Mouse (Mus musculus): ENCODE data around the gene Cideb. TPM values are rescaled to one million over a fixed set of nuclear protein-coding genes. Genes with fewer than 3 reads are reported as not detected.

Cideb gene
- polyA plus RNA-seq, 1 experiment from 2014 or later: 1.7 TPM

DNA sequence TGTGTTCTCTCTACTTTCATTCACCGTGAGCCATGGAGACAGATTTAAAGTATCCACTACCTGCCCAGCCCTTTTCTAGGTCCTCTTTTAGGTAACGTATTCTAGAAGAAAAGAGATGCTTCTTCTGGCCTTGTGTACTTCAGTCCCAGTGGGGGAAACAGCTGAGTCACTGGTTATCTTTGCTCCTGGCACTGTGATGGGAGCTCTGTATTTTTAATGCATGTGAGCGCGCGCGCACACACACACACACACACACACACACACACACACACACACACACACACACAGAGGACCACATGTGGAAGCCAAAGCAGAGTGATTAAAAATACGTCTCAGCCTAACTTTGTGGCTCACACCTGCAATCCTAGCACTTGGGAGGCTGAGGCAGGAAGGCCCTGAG, 34.8 kb downstream of the Cideb start:
- Histone ChIP-seq H3K4me2 (no peak overlapping the region), H3K9me3 (replicated peaks; ENCODE audit: control insufficient read depth, low read length) (no peaks in the 10 kb centered on the region), H3K9ac (ENCODE audit: low read depth, low read length) (no peak overlapping the region), H3K4me3 (ENCODE audit: low read depth, low read length) (no peak overlapping the region), H3K27me3 (ENCODE audit: control insufficient read depth, insufficient read depth, low read length) (no peaks in the 10 kb centered on the region), H3K36me3 (ENCODE audit: control insufficient read depth, insufficient read depth, low read length) (0 out of 2 replicates have a peak, but pooled peaks cover 4% of the 10 kb centered on the region), H3K4me1 (ENCODE audit: control insufficient read depth, insufficient read depth, low read length) (no peaks in the 10 kb centered on the region), H3K27ac (ENCODE audit: low read depth, low read length) (no peak overlapping the region)
- WGBS (ENCODE audit: insufficient replicate concordance): 91% methylated on average over 7 of the region's 7 CpGs
- no peak for ATAC-seq (replicated peaks; ENCODE audit: insufficient number of reproducible peaks, low FRiP score, low TSS enrichment)

- Histone ChIP-seq H3K9ac (ENCODE audit: low read depth, low read length) (peak overlapping the region; percentile 81), H3K4me2 (peak overlapping the region; percentile 65), H3K9me3 (replicated peaks; ENCODE audit: control insufficient read depth, low read length) (no peaks in the 10 kb centered on the region), H3K36me3 (ENCODE audit: control insufficient read depth, insufficient read depth, low read length) (peaks cover 7% of the 10 kb centered on the region; the same call in 1 of the 2 replicates), H3K4me1 (ENCODE audit: control insufficient read depth, insufficient read depth, low read length) (no peaks in the 10 kb centered on the region), H3K4me3 (ENCODE audit: low read depth, low read length) (peak overlapping the region; percentile 77), H3K27ac (ENCODE audit: low read depth, low read length) (no peak overlapping the region), H3K27me3 (ENCODE audit: control insufficient read depth, insufficient read depth, low read length) (no peaks in the 10 kb centered on the region)
- no peak for ATAC-seq (replicated peaks; ENCODE audit: insufficient number of reproducible peaks, low FRiP score, low TSS enrichment)
- WGBS (ENCODE audit: insufficient replicate concordance): 45% methylated on average over 8 of the region's 8 CpGs
These were observed 35.8 kb downstream of the Cideb start for GRCm38 (mm10) chr14:55722438-55722945.

- no peaks in the 10 kb centered on the region for H3K9me3 ChIP-seq (replicated peaks; ENCODE audit: control insufficient read depth, low read length)
- H3K4me3 ChIP-seq (ENCODE audit: low read depth, low read length): peak within 1 kb of the TSS; percentile 77
- under 1% methylated on average over 49 of the region's 50 CpGs for WGBS (ENCODE audit: insufficient replicate concordance)
- peak within 1 kb of the TSS; percentile 65 for H3K4me2 ChIP-seq
- peak; percentile 85 for ATAC-seq (replicated peaks; ENCODE audit: insufficient number of reproducible peaks, low FRiP score, low TSS enrichment)
- no peaks in the 10 kb centered on the region for H3K27me3 ChIP-seq (ENCODE audit: control insufficient read depth, insufficient read depth, low read length)
- no peaks in the 10 kb centered on the region for H3K4me1 ChIP-seq (ENCODE audit: control insufficient read depth, insufficient read depth, low read length)
- peaks cover 12% of the 10 kb centered on the region for H3K36me3 ChIP-seq (ENCODE audit: control insufficient read depth, insufficient read depth, low read length)
- peak within 1 kb of the TSS; percentile 81 for H3K9ac ChIP-seq (ENCODE audit: low read depth, low read length)
- peak within 1 kb of the TSS; percentile 48; the same call in 1 of the 2 replicates for H3K27ac ChIP-seq (ENCODE audit: low read depth, low read length)
These were observed 36.4 kb downstream of the Cideb start, which contains the start of gene Rabggta for GRCm38 (mm10) chr14:55721700-55722437. Rabggta (minus strand) TSS chr14:55722263.

DNA sequence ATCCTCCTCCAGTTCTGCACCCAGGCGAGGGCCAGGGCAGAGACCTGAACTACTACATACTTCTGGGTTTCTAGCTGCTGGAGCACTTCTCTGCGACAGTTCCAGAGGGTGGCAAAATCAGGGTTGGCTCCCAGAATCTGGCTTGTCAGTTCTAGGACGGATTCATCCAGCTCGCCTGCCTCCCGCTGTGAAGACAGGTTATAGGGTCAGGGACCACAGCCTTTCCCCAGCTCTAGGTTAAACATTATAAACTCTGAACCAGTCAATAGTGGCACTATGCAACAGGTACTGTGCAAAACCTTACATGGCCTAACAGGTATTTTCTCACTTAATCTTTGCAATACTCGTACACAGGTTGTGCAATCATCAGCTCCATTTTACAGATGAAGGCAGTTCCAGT, 37.2 kb downstream of the Cideb start:
- Histone ChIP-seq H3K9ac (ENCODE audit: low read depth, low read length) (peak overlapping the region; percentile 81), H3K27me3 (ENCODE audit: control insufficient read depth, insufficient read depth, low read length) (no peaks in the 10 kb centered on the region), H3K36me3 (ENCODE audit: control insufficient read depth, insufficient read depth, low read length) (peaks cover 12% of the 10 kb centered on the region), H3K27ac (ENCODE audit: low read depth, low read length) (no peak overlapping the region), H3K9me3 (replicated peaks; ENCODE audit: control insufficient read depth, low read length) (no peaks in the 10 kb centered on the region), H3K4me2 (peak overlapping the region; percentile 65), H3K4me3 (ENCODE audit: low read depth, low read length) (no peak overlapping the region), H3K4me1 (ENCODE audit: control insufficient read depth, insufficient read depth, low read length) (no peaks in the 10 kb centered on the region)
- WGBS (ENCODE audit: insufficient replicate concordance): 77% methylated on average over 6 of the region's 6 CpGs
- no peak for ATAC-seq (replicated peaks; ENCODE audit: insufficient number of reproducible peaks, low FRiP score, low TSS enrichment)

DNA sequence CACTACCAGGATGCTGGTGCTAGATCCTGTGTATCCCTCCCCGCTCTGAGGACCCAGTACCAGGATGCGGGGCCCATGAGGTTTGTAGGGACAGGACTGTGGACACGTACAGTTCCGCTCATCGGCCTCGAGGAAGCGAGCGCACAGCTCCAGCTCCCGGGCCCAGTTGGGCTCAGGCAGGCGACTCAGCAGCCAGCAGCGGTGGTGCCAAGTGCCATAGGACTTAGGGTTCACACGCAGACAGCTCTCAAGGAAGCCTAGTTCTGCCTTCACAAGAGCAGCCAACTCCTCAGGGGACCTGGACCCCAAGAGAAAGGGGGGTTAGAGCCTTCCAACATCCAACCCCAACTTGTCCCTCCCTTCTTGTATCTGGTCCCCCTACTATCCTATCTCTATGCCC, 37.6 kb downstream of the Cideb start:
- 90% methylated on average over 12 of the region's 12 CpGs for WGBS (ENCODE audit: insufficient replicate concordance)
- H3K4me2 ChIP-seq: no peak overlapping the region; the same call in 1 of the 2 replicates

DNA sequence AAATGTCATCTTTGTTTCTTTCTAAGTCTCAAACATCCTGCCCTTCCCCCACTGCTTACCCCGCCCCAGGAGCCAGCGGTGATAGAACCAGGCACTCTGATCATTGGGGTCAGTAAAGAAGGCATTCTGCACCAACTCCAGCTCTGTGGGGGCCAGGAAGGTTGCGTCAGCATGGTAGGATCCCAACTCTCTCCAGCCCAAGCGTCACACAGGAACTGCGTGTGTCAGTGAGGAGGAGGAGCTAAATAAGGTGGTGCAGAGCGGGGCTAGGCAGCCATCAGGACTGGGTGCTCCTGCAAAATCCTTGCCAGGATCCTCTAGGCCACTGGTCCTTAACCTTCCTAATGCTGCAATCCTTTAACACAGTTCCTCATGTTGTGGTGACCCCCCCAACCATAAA, 38.5 kb downstream of the Cideb start:
- no peaks in the 10 kb centered on the region for H3K9me3 ChIP-seq (replicated peaks; ENCODE audit: control insufficient read depth, low read length)
- no peaks in the 10 kb centered on the region for H3K27me3 ChIP-seq (ENCODE audit: control insufficient read depth, insufficient read depth, low read length)
- H3K27ac ChIP-seq (ENCODE audit: low read depth, low read length): no peak overlapping the region
- no peak overlapping the region for H3K9ac ChIP-seq (ENCODE audit: low read depth, low read length)
- H3K36me3 ChIP-seq (ENCODE audit: control insufficient read depth, insufficient read depth, low read length): peaks cover 12% of the 10 kb centered on the region
- no peak overlapping the region for H3K4me3 ChIP-seq (ENCODE audit: low read depth, low read length)
- no peak overlapping the region for H3K4me2 ChIP-seq
- H3K4me1 ChIP-seq (ENCODE audit: control insufficient read depth, insufficient read depth, low read length): no peaks in the 10 kb centered on the region
- ATAC-seq (replicated peaks; ENCODE audit: insufficient number of reproducible peaks, low FRiP score, low TSS enrichment): no peak
- WGBS (ENCODE audit: insufficient replicate concordance): 82% methylated on average over 6 of the region's 6 CpGs

More for the DNA sequence above, 37.6 kb downstream of the Cideb start:
- no peak overlapping the region for H3K4me3 ChIP-seq (ENCODE audit: low read depth, low read length)
- no peaks in the 10 kb centered on the region for H3K4me1 ChIP-seq (ENCODE audit: control insufficient read depth, insufficient read depth, low read length)
- H3K27me3 ChIP-seq (ENCODE audit: control insufficient read depth, insufficient read depth, low read length): no peaks in the 10 kb centered on the region
- H3K36me3 ChIP-seq (ENCODE audit: control insufficient read depth, insufficient read depth, low read length): peaks cover 12% of the 10 kb centered on the region
- no peak overlapping the region for H3K9ac ChIP-seq (ENCODE audit: low read depth, low read length)
- no peaks in the 10 kb centered on the region for H3K9me3 ChIP-seq (replicated peaks; ENCODE audit: control insufficient read depth, low read length)
- H3K27ac ChIP-seq (ENCODE audit: low read depth, low read length): no peak overlapping the region
- ATAC-seq (replicated peaks; ENCODE audit: insufficient number of reproducible peaks, low FRiP score, low TSS enrichment): no peak

DNA sequence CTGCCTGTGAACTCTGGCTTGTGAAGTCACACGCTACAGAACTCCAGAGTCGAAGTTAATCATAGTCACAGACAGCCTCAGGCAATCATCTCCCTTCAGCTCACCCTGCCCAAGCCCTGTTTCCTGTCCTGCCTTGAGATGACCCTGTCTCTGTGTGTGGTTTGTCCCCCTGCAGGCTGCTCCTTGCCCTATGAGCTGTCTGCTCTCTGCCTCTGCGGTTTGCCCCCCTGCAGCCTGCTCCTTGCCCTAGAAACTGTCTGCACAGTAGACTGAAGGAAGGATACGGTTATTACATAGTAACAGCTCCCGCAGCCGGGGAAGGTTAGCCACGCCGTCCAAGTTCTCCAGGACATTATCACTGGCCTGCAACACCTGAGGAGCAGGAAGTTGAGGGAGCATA, 41.4 kb downstream of the Cideb start:
- Histone ChIP-seq H3K4me2 (no peak overlapping the region), H3K4me1 (ENCODE audit: control insufficient read depth, insufficient read depth, low read length) (peaks cover 8% of the 10 kb centered on the region; the same call in 1 of the 2 replicates), H3K27ac (ENCODE audit: low read depth, low read length) (no peak overlapping the region), H3K9me3 (replicated peaks; ENCODE audit: control insufficient read depth, low read length) (no peaks in the 10 kb centered on the region), H3K4me3 (ENCODE audit: low read depth, low read length) (no peak overlapping the region), H3K36me3 (ENCODE audit: control insufficient read depth, insufficient read depth, low read length) (peaks cover 12% of the 10 kb centered on the region), H3K9ac (ENCODE audit: low read depth, low read length) (no peak overlapping the region), H3K27me3 (ENCODE audit: control insufficient read depth, insufficient read depth, low read length) (peaks cover 19% of the 10 kb centered on the region)
- 75% methylated on average over 8 of the region's 8 CpGs for WGBS (ENCODE audit: insufficient replicate concordance)
- ATAC-seq (replicated peaks; ENCODE audit: insufficient number of reproducible peaks, low FRiP score, low TSS enrichment): no peak

DNA sequence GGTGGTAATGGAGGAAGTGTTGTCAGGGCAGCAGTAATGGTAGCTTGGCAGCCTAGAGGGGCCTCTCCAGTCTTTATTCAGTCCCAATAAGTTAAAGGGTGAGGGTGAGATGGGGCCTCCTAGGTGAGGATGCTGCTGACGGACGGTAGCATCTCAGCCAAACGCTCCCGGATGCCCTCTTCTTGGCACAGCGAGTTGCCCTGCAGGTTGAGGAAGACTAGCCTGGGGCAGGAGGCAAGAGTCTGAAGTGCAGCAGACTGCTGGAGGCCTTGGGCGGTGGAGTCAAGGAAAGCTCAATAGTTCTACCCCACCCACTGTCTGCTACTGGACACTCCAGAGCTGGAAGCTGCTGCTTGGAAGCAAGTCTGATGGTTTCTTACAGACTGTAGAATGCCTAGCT, 42.0 kb downstream of the Cideb start:
- peaks cover 12% of the 10 kb centered on the region for H3K36me3 ChIP-seq (ENCODE audit: control insufficient read depth, insufficient read depth, low read length)
- H3K9ac ChIP-seq (ENCODE audit: low read depth, low read length): no peak overlapping the region
- no peak overlapping the region for H3K4me3 ChIP-seq (ENCODE audit: low read depth, low read length)
- no peak overlapping the region for H3K4me2 ChIP-seq
- 82% methylated on average over 6 of the region's 6 CpGs for WGBS (ENCODE audit: insufficient replicate concordance)
- peaks cover 8% of the 10 kb centered on the region; the same call in 1 of the 2 replicates for H3K4me1 ChIP-seq (ENCODE audit: control insufficient read depth, insufficient read depth, low read length)
- peaks cover 25% of the 10 kb centered on the region for H3K27me3 ChIP-seq (ENCODE audit: control insufficient read depth, insufficient read depth, low read length)
- no peaks in the 10 kb centered on the region for H3K9me3 ChIP-seq (replicated peaks; ENCODE audit: control insufficient read depth, low read length)
- no peak overlapping the region for H3K27ac ChIP-seq (ENCODE audit: low read depth, low read length)
- no peak for ATAC-seq (replicated peaks; ENCODE audit: insufficient number of reproducible peaks, low FRiP score, low TSS enrichment)
